Mouse (Mus musculus) kidney, postnatal 36 days (tissue): ENCODE results near the gene Galnt6.

ENCODE experiments used
- DNase-seq, 2 experiments: peaks; one replicate each; pipeline ENCODE4 v3.0.0; 2021 to 2022; ENCODE audit warnings: mixed read lengths in 2 of 2

The Galnt6 gene

DNA sequence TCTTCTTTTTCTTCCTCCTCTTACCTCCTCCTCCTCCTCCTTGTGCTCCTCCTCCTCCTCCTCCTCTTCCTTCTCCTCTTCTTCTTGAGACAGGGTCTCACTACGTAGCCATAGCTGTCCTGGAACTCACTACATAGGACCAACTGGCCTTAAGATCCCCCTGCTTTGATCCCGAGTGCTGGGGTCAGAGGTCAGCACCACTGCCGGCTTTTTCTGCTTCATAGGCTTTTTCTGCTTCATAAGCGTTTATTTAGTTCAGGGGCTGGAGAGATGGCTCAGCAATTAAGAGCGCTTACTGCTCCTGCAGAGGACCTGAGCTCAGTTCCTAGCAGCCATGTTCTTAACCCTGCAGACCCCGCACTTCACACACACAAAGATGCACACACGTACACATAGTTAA lies 47.4 kb downstream of the Galnt6 start:
- DNase-seq = peak; percentile 66 to 78

- peak in 1 of 2 experiments; percentile 54 for DNase-seq
Observed at GRCm38 (mm10) chr15:100680381-100680780, 48.8 kb downstream of the Galnt6 start.

- peak; percentile 83 to 91 for DNase-seq
Observed at GRCm38 (mm10) chr15:100679005-100679404, 50.2 kb downstream of the Galnt6 start.

DNA sequence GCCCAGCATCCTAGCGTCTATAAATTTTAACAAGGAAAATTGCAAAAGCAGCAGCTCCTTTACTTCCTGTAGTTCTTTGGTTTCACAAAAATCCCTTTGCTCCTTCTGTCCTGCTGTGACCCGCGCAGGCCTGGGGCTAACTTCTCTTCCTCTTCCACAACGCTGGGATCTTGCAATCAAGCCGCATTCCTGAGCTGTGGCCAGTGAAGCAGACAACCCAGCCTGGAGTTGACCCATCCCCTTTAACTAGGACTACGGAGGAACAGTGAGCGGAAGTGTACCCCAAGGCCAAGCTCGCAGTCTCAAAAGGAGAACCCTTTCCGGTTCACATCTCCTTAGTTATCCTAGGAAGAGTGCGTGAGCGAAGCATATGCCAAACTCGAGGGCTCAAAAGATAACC lies 50.6 kb downstream of the Galnt6 start:
- peak; percentile 79 to 87 for DNase-seq

DNA sequence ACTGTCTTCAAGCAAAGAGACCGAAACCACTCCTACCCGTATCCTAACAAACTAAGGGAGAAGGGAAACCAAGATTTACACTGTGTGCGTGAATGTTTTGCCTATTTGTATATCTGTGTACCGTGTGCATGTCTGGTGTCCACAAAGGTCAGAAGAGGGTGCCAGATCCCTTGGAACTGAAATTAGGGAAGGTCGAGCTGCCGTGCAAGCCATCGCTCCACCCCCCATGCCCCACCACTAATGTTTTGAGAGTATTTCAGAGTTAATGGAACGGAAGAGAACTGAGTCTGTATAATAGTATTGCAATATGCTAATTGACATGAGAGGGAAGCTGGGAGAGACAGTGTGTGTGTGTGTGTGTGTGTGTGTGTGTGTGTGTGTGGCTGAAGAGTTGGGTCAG lies 51.5 kb downstream of the Galnt6 start:
- no peak for DNase-seq

DNA sequence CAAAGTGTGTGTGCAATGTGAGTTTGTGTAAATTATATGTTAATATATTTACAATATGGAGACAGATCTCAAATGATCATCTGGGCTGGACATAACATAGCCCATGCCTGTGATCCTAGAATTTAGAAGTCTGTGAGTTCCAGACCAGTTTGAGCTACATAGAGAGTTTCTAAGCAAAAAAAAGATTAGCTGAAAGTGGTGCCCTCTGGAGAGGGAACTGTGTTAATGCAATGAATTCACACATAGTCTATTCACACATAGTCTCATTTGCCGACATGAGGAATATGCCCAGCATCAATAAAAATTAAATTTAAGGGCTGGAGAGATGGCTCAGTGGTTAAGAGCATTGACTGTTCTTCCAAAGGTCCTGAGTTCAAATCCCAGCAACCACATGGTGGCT lies 52.7 kb downstream of the Galnt6 start:
- no peak for DNase-seq

DNA sequence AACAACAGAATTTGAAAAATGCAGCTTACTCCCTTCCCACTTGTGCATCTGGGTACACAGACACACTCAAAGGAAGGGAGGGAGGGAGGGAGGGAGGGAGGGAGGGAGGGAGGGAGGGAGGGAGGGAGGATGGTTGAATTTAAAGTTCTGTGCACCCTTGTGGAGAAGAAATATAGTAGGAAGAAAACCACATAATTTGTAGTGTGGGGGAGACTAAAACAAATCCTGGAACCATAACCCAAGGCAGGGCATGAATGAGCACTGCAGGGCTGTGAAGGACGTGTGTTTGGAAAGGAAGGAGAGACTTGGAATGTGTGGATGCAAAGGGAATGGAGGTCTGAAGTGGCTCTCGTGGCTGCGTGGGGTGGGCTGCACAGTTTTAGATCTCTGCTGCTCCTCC lies 53.7 kb downstream of the Galnt6 start:
- DNase-seq = no peak

DNA sequence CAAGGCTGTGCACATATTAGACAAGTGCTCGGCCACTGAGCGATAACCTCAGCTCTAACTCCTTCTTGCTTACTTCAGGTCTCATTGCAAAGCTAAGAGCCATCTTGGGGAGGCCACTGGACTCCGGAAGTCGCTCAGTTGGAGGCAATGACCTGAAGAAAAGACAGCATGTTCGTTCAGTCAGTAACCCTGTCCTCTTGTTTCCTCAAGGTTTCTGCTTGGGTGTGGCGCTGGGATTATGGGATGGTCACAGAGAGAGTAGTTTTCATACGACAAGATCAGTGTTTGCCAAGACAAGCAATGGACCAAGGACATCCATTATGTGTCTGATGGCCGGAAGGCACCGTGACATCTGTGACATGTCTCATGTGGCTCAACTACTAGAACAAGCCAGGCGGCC lies 54.6 kb downstream of the Galnt6 start:
- DNase-seq = no peak

DNA sequence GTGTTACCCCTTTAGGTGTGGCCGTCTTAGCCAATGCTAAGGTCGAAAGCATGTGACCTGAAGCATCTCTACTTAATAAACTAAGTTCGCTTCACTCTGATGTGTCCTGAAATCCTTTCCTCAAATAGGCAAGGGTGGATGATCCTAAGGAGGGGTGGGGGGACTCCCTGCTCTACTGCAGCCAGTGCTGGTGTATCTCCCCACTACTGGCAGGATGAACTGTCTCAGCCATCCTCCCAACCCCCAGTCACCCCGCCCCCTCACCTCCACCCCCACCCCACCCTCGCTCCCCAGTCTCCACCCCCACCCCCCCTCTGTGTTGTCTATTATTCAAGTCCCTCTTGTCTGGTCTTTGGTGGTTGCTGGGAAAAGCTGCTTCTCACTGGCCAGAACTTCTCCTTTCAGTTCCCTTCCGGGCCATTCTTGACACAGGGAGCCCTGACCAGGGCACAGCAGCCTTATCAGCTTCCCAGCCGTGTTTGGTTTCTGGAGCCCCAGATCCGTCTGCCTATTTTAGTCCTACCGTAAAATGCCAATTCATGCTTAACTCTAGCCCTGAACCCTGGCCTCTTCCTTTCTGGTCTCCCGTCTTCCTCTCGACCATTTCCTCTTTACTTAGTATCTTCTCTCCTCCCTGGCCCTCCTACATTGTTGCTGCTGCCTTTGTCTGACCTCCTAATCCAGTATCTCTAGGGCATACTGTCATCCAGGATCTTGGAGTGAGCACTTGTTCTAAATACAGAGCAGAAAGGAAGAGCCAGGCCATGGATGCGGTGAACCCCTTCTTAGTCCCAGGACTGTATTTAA lies 55.4 kb downstream of the Galnt6 start:
- DNase-seq = no peak

DNA sequence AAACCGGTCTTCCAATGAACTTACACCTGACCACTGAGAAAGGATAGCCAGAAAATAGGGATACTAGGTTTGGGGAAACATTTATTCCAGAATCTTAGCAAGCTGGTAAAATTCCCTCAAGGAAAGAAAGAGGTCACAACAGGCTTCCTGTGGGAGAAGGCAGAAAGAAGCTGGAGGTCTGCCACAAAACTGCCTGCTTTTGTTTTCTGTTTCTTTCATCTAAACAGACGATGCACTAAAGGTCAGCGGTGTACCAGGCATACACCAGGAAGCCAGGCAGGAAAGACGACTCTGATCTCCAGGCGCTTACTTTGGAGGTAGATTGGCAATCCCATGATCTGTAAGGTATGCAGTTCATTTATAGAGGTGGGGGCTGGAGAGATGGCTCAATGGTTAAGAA lies 58.3 kb downstream of the Galnt6 start:
- peak in 1 of 2 experiments; percentile 32 for DNase-seq

DNA sequence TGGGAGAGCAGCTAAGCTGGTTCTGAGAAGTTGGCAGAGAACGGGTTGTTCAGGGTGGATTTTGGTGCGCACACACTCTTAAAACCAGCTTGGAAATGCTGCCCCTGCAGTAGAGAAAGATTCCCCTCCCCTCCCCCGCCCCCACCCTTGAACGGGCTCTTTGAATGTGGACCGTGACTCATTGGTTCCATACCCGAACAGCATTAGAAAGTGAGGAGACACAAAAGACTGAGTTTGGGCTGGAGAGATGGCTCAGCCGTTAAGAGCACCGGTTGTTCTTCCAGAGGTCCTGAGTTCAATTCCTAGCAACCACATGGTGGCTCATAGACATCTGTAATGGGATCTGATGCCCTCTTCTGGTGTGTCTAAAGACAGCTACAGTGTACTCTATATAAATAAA lies 59.2 kb downstream of the Galnt6 start:
- DNase-seq = no peak

- DNase-seq = peak in 1 of 2 experiments; percentile 45
Observed at GRCm38 (mm10) chr15:100669337-100669736, 59.8 kb downstream of the Galnt6 start, which contains the start of gene Bin2. TSS of gene Bin2 (minus strand) at chr15:100669553.

DNA sequence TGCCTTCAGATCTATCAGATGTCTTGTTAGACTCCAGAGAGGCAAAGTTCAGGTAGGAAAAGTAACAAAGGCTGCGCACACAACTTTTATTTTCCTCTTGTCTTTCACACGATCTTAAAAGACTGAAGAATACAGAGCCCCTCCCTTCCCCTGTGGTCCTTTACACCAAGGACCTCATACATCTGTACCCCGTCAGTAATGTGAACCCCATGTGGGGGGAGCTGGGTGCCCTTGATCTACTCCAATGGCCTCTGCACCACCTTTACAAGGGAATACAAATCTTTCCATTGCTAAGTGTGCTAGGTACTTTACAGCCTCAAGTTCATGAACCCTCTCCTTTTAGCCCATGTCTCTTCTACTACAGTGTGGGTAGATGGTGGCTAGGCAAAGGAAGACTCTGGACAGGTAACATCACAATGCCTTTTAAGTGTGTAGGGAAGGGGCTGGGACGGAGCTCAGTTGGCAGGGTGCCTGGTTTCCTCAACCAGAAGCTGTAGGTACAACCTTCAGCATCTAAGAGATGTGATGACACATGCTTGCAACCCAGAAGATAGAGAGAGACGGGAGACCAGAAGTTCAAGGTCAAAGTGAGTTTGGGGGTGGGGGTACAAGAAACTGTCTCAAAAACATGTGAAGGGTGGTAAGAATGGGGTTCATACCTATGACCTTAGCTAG lies 61.2 kb downstream of the Galnt6 start:
- DNase-seq = no peak

- no peak for DNase-seq
Observed at GRCm38 (mm10) chr15:100667420-100667819, 61.8 kb downstream of the Galnt6 start.

GRCm38 (mm10) chr15:100666851-100667250 lies 62.3 kb downstream of the Galnt6 start:
- DNase-seq = no peak

DNA sequence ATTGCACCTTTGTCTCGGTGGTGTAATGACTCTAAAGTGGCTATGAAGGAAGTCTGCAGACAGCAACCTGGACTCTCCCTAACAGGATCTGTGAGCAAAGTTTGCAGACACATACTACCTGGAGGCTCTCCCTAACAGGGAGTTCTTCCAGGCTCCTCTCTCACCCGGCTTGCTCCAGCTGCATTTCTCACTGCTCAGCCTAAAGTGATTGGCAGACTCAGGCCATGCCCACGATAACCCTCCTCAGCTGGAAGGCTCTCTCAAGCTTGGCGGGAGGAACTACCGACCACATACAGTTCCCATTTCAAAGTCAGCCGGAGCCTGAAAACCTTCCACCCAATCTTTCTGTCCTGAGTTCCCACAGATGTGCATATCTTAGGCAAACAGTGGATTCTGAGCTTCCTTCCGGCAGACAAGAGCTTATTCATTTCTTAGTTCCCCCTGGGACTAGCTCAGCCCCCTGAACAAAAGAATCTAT lies 62.9 kb downstream of the Galnt6 start:
- DNase-seq = peak in 1 of 2 experiments; percentile 36

GRCm38 (mm10) chr15:100665411-100666218 lies 63.6 kb downstream of the Galnt6 start:
- DNase-seq = no peak

DNA sequence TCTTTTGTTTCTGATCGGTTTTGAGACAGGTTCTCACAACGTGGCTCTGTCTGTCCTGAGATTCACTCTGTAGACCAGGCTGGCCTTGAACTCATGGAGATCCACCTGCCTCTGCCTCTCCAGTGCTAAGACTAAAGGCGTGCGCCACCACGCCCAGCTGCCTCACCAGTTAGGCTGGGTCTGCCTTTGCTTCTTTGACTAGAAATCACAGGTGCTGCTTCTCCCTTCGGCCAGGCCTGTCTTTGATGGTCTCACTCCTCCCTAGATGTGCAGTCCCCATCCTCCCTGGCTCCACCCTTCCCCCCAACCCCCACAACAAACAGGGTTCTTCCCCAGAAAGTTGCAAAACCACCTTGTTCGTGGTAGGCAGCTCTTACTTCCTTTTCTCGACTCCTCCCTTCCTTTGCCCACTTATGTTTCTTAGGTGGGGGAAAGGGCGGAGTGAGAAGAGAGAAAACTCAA lies 64.3 kb downstream of the Galnt6 start:
- no peak for DNase-seq

- DNase-seq = no peak
Observed at GRCm38 (mm10) chr15:100660805-100661204, 68.4 kb downstream of the Galnt6 start.

GRCm38 (mm10) chr15:100660306-100660705 lies 68.9 kb downstream of the Galnt6 start:
- DNase-seq = peak; percentile 70 to 79

- no peak for DNase-seq
Observed at GRCm38 (mm10) chr15:100655201-100655600, 74.0 kb downstream of the Galnt6 start.

DNA sequence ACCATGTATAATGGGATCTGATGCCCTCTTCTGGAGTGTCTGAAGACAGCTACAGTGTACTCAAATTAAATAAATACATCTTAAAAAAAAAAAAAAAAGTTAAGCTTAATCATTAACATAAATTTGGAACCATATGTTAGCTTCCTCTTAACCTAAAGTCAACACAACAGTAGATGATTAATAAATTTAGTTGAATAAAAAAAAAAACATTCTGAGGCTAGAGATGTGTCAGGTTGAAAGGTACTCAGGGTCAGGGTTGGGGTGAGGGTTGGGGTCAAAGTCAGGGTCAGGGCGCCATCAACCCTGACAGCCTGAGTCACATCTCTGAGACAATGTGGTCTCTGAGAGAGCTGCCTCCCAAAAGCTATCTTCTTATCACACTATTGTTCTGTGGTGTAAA lies 74.9 kb downstream of the Galnt6 start:
- DNase-seq = no peak

GRCm38 (mm10) chr15:100651610-100652009 lies 77.6 kb downstream of the Galnt6 start:
- no peak for DNase-seq
